Mouse (Mus musculus) lung, postnatal 0 days (tissue): ENCODE measurements around the gene Mpg. TPM values are rescaled to one million over a fixed set of nuclear protein-coding genes. Genes with fewer than 3 reads are reported as not detected.

Experiments used
- ATAC-seq: fragments of 200-750 bp; cut with Nextera tagmentation; 2 replicates; pipeline ENCODE4 v1.8.0; 2017; ENCODE audit warnings: moderate library complexity
- DNase-seq: peaks from one replicate; pipeline ENCODE4 v3.0.0-alpha.2; 2016; ENCODE audit warnings: low spot score
- H3K27ac ChIP-seq: fragments of 300-500 bp; sonication (generic); 2 replicates; pipeline ENCODE4 v1.5.1; 2014; ENCODE audit warnings: antibody characterized with exemption, mild to moderate bottlenecking, low read length, mixed read lengths
- H3K27me3 ChIP-seq: fragments of 300-500 bp; sonication (generic); replicated peaks from 2 replicates; pipeline ENCODE4 v1.6.1; 2014; ENCODE audit warnings: low read length, mixed read lengths; ENCODE audit not compliant: insufficient read depth
- H3K36me3 ChIP-seq: fragments of 300-500 bp; sonication (generic); 2 replicates; pipeline ENCODE4 v1.6.1; 2014; ENCODE audit warnings: low read length, mixed read lengths; ENCODE audit not compliant: insufficient read depth
- H3K4me1 ChIP-seq: fragments of 300-500 bp; sonication (generic); 2 replicates; pipeline ENCODE4 v1.6.1; 2014; ENCODE audit warnings: antibody characterized with exemption, low read depth, low read length, mixed read lengths; ENCODE audit not compliant: insufficient read depth
- H3K4me2 ChIP-seq: fragments of 300-500 bp; sonication (generic); replicated peaks from 2 replicates; pipeline ENCODE4 v1.6.1; 2014; ENCODE audit warnings: low read depth, mild to moderate bottlenecking, low read length, moderate library complexity, mixed read lengths
- H3K4me3 ChIP-seq: fragments of 300-500 bp; sonication (generic); 2 replicates; pipeline ENCODE4 v1.5.1; 2014; ENCODE audit warnings: low read depth, low read length
- H3K9ac ChIP-seq: fragments of 300-500 bp; sonication (generic); replicated peaks from 2 replicates; pipeline ENCODE4 v1.6.1; 2014; ENCODE audit warnings: low read depth, mild to moderate bottlenecking
- H3K9me3 ChIP-seq: fragments of 300-500 bp; sonication (generic); 2 replicates; pipeline ENCODE4 v1.6.1; 2016; ENCODE audit warnings: low read length, mixed read lengths
- CTCF ChIP-seq: IDR thresholded peaks from 2 replicates; pipeline ENCODE4 v1.5.1; 2016; ENCODE audit warnings: antibody characterized with exemption, mild to moderate bottlenecking
- EP300 ChIP-seq: IDR thresholded peaks from 2 replicates; pipeline ENCODE4 v1.6.1; 2016; ENCODE audit warnings: antibody characterized with exemption, mild to moderate bottlenecking, control low read depth
- WGBS: fragments of 180-500 bp; shearing (Covaris S2); extraction: QIAGEN DNeasy Blood & Tissue Kit; methylation state at CpG from one replicate; pipeline ENCODE4 v1.1.7; 2014; 5-methylcytosine and 5-hydroxymethylcytosine counted together
- polyA plus RNA-seq: library from polyadenylated mRNA; unstranded; fragments of >200 nt; fragmentation: Nextera tagmentation; extraction: Ambion mirVana; gene quantifications from 2 replicates; pipeline ENCODE4 v1.2.1, GENCODE M21; 2015

Gene Mpg
- polyA plus RNA-seq, 1 experiment from 2014 or later, result 22.9 TPM

- Histone ChIP-seq H3K36me3 (peaks cover 9% of the 10 kb centered on the region; the same call in 1 of the 2 replicates), H3K27me3 (no peaks in the 10 kb centered on the region)
Measured at GRCm38 (mm10) chr11:32237411-32237795, 11.1 kb downstream of the Mpg start.

DNA sequence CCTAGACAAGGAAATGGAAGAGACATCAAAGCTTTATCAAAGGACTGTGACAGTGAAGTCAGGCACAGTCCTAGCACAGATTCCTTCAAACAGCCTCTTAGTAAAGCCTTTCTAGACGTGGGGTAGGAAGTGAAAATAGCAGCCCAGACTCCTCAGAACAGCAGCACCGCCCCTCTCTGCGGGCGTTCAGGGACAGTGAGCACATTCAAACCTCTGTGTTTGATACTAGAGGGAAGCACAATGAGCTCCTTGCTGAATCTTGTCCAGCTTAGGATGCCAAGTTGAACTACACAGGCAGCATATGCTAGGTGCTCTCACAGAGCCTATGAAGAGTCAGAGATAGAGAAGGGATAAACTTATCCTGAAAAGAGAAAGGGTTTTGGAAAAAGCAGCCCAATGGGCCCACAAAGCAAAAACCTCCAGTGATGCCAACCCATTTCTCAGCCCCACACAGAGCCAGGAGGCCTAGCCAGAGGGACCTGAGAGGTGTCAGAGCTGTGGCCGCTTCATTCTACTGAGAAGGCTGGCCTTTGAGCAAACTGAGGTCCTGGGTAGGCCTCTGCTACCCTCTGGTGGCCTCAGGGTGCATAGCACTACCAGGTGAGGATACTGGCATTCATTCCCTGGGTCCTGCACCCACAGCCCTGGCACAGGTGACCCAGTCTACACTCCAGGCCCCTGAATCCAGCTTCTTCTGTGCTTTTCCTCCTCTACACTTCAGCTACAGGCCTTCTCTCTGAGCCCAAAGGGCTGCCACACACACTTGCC, 12.0 kb downstream of the Mpg start:
- TF ChIP-seq EP300 (no peak), CTCF (peak; percentile 99)
- DNase-seq (peak; percentile 77), ATAC-seq (peak; percentile 70)
- H3K4me3 ChIP-seq, result no peak overlapping the region
- no peaks in the 10 kb centered on the region for H3K9me3 ChIP-seq
- no peak overlapping the region for H3K27ac ChIP-seq
- H3K36me3 ChIP-seq, result peaks cover 9% of the 10 kb centered on the region; the same call in 1 of the 2 replicates
- no peak overlapping the region for H3K9ac ChIP-seq
- no peaks in the 10 kb centered on the region for H3K27me3 ChIP-seq
- no peak overlapping the region for H3K4me2 ChIP-seq
- WGBS, result 62% methylated on average over 5 of the region's 5 CpGs
- H3K4me1 ChIP-seq, result no peaks in the 10 kb centered on the region; the same call in 1 of the 2 replicates

More at GRCm38 (mm10) chr11:32237411-32237795, 11.1 kb downstream of the Mpg start:
- Histone ChIP-seq H3K9ac (no peak overlapping the region), H3K27ac (no peak overlapping the region), H3K4me2 (no peak overlapping the region), H3K9me3 (no peaks in the 10 kb centered on the region), H3K4me3 (no peak overlapping the region), H3K4me1 (no peaks in the 10 kb centered on the region; the same call in 1 of the 2 replicates)
- ATAC-seq (no peak), DNase-seq (no peak)
- TF ChIP-seq EP300 (no peak), CTCF (no peak)
- WGBS, result 89% methylated on average over 3 of the region's 3 CpGs

- Histone ChIP-seq H3K4me1 (no peaks in the 10 kb centered on the region; the same call in 1 of the 2 replicates), H3K4me2 (no peak overlapping the region), H3K9me3 (no peaks in the 10 kb centered on the region), H3K27me3 (no peaks in the 10 kb centered on the region), H3K36me3 (peaks cover 12% of the 10 kb centered on the region; the same call in 1 of the 2 replicates), H3K27ac (no peak overlapping the region), H3K9ac (no peak overlapping the region), H3K4me3 (no peak overlapping the region)
- TF ChIP-seq EP300 (no peak), CTCF (no peak)
- no peak for DNase-seq
- ATAC-seq, result no peak
Measured at GRCm38 (mm10) chr11:32241391-32241790, 15.1 kb downstream of the Mpg start.

DNA sequence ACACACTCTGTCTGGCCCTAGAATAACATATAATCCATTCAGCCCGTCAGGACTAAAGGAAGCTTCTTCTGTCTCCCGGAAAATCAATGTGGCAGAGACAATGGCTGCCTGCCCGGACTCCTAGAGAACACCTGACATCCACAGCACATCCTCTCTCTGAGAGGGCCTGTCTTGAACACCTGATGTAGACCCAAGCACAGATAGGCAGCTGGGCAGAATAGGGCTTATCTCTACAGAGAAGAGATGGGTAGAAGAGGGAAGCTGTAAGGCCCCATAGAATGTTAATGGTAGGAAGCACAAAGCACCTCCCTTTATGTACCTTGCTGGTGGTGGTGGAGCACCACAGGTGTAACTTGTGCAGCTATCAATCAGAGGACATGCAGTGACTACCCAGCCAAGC, 15.9 kb downstream of the Mpg start:
- Histone ChIP-seq H3K4me3 (no peak overlapping the region), H3K4me2 (no peak overlapping the region), H3K9me3 (no peaks in the 10 kb centered on the region), H3K9ac (no peak overlapping the region), H3K27ac (no peak overlapping the region), H3K27me3 (no peaks in the 10 kb centered on the region), H3K4me1 (no peaks in the 10 kb centered on the region; the same call in 1 of the 2 replicates), H3K36me3 (peaks cover 18% of the 10 kb centered on the region; the same call in 1 of the 2 replicates)
- WGBS, result 82% methylated on average over 3 of the region's 3 CpGs
- ATAC-seq (no peak), DNase-seq (no peak)
- TF ChIP-seq CTCF (no peak), EP300 (no peak)

DNA sequence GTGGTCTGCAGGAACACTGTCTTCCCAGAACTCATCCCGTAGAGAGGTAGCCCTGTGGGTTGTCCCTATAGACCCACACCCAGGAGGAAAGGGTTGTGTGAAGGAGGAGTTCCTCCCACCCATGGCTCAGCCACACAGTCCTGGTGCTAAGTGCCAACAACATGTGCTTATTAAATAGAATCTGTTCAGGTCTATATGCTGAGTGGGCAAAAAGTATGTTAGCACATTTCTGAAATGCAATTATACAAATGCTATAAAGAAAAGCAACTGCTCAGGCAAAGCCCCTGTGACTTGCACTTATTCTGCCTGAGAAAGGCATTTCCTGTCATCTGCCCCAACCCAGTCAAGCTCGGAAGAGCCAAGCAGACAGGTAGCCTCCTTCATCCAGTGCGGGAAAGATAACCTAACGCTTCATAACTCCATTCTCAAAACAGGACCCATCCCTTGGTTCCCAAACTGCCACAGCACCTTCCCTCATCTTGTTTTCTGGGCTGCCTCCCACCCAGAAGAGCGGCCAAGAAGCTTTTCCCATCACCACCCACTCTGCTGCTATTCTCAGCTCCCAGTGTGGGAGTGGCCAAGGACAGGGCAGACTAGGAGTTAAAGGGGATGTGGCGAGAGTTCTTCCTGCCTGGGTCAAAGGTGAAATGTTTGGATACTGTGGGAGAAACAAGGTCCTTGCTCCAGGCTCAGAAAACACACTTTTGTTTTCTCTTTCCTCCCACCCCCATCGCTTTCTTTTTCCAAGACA, 17.1 kb downstream of the Mpg start:
- H3K27me3 ChIP-seq, result no peaks in the 10 kb centered on the region
- DNase-seq, result no peak
- no peaks in the 10 kb centered on the region for H3K4me1 ChIP-seq
- TF ChIP-seq CTCF (no peak), EP300 (no peak)
- 63% methylated on average over 7 of the region's 7 CpGs for WGBS
- peak; percentile 38; the same call in 1 of the 2 replicates for ATAC-seq
- no peaks in the 10 kb centered on the region for H3K9me3 ChIP-seq
- H3K4me3 ChIP-seq, result no peak overlapping the region
- H3K27ac ChIP-seq, result no peak overlapping the region
- H3K9ac ChIP-seq, result no peak overlapping the region
- H3K4me2 ChIP-seq, result no peak overlapping the region
- peaks cover 23% of the 10 kb centered on the region; the same call in 1 of the 2 replicates for H3K36me3 ChIP-seq

- Histone ChIP-seq H3K36me3 (peaks cover 23% of the 10 kb centered on the region; the same call in 1 of the 2 replicates), H3K27ac (0 out of 2 replicates have a peak overlapping the region, but pooled peaks have one; percentile 9), H3K9me3 (no peaks in the 10 kb centered on the region), H3K9ac (no peak overlapping the region), H3K4me3 (no peak overlapping the region), H3K27me3 (no peaks in the 10 kb centered on the region), H3K4me1 (no peaks in the 10 kb centered on the region), H3K4me2 (no peak overlapping the region)
- no peak for ATAC-seq
- DNase-seq, result no peak
- WGBS, result 83% methylated on average over 3 of the region's 3 CpGs
- TF ChIP-seq CTCF, result no peak
- no peak for TF ChIP-seq EP300
Measured at GRCm38 (mm10) chr11:32244064-32244463, 17.8 kb downstream of the Mpg start.
